Mouse (Mus musculus) neural tube, embryonic 13.5 days (tissue): ENCODE measurements around the gene Cped1. TPM values are rescaled to one million over a fixed set of nuclear protein-coding genes. Genes with fewer than 3 reads are reported as not detected.

ENCODE experiments used
- ATAC-seq: fragments of 200-750 bp; cut with Nextera tagmentation; 2 replicates; pipeline ENCODE4 v1.8.0; 2017; ENCODE audit warnings: low read depth, mild to moderate bottlenecking, moderate TSS enrichment, moderate library complexity
- H3K27ac ChIP-seq: fragments of 300-500 bp; sonication (generic); replicated peaks from 2 replicates; pipeline ENCODE4 v1.5.1; 2015; ENCODE audit warnings: moderate library complexity, mild to moderate bottlenecking, inconsistent platforms
- H3K27me3 ChIP-seq: fragments of 300-500 bp; sonication (generic); 2 replicates; pipeline ENCODE4 v1.6.1; 2015; ENCODE audit warnings: mild to moderate bottlenecking, inconsistent platforms
- H3K36me3 ChIP-seq: fragments of 300-500 bp; sonication (generic); 2 replicates; pipeline ENCODE4 v1.6.1; 2015; ENCODE audit warnings: mild to moderate bottlenecking, inconsistent platforms
- H3K4me1 ChIP-seq: fragments of 300-500 bp; sonication (generic); replicated peaks from 2 replicates; pipeline ENCODE4 v1.6.1; 2015; ENCODE audit warnings: inconsistent platforms
- H3K4me2 ChIP-seq: fragments of 300-500 bp; sonication (generic); 2 replicates; pipeline ENCODE4 v1.6.1; 2015; ENCODE audit warnings: inconsistent platforms, mild to moderate bottlenecking, moderate library complexity
- H3K4me3 ChIP-seq: fragments of 300-500 bp; sonication (generic); 2 replicates; pipeline ENCODE4 v1.5.1; 2015; ENCODE audit warnings: mild to moderate bottlenecking, inconsistent platforms
- H3K9ac ChIP-seq: fragments of 300-500 bp; sonication (generic); 2 replicates; pipeline ENCODE4 v1.6.1; 2015; ENCODE audit warnings: moderate library complexity, mild to moderate bottlenecking, inconsistent platforms
- H3K9me3 ChIP-seq: fragments of 300-500 bp; sonication (generic); 2 replicates; pipeline ENCODE4 v1.6.1; 2016; ENCODE audit warnings: inconsistent platforms
- WGBS: fragments of 180-500 bp; shearing (Covaris S2); methylation state at CpG from one replicate; pipeline ENCODE4 v1.1.7; 2015; 5-methylcytosine and 5-hydroxymethylcytosine counted together
- polyA plus RNA-seq: library from polyadenylated mRNA; unstranded; fragments of >200 nt; fragmentation: Nextera tagmentation; extraction: Ambion mirVana; gene quantifications from 2 replicates; pipeline ENCODE4 v1.2.1, GENCODE M21; 2015

Cped1 gene
- polyA plus RNA-seq, 1 experiment from 2014 or later: 3.6 TPM

DNA sequence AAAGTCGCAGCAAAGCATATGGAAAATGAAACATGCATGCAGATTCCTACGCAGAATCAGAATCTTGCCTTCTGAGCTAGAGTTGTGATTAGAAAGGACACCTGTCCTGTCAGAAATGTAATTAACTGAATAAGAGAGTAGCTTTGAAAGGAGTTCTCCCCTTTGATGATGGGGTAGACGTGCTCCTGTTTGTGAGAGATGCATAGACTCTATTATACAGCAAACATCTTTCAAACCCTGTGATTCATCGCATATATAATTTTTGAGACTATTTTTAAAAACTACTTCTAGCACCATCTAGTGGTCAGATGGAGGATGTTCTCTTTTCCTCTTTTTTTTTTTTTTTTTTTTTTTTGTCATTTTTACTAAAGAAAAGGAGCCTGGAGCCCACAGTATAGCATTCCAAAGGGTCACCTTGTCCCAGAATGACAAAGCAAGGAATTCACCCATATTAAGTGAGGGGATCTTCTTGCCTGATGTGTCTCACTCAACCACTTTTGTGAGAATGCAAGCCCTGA, 85.7 kb downstream of the Cped1 start:
- 43% methylated on average over 4 of the region's 4 CpGs for WGBS
- H3K27ac ChIP-seq: no peak overlapping the region
- H3K4me1 ChIP-seq: no peaks in the 10 kb centered on the region
- no peak overlapping the region for H3K4me3 ChIP-seq
- H3K4me2 ChIP-seq: 0 out of 2 replicates have a peak overlapping the region, but pooled peaks have one; percentile 15
- no peaks in the 10 kb centered on the region for H3K36me3 ChIP-seq
- ATAC-seq: no peak; the same call in 1 of the 2 replicates
- no peak overlapping the region for H3K9ac ChIP-seq
- no peaks in the 10 kb centered on the region for H3K9me3 ChIP-seq
- H3K27me3 ChIP-seq: no peaks in the 10 kb centered on the region

DNA sequence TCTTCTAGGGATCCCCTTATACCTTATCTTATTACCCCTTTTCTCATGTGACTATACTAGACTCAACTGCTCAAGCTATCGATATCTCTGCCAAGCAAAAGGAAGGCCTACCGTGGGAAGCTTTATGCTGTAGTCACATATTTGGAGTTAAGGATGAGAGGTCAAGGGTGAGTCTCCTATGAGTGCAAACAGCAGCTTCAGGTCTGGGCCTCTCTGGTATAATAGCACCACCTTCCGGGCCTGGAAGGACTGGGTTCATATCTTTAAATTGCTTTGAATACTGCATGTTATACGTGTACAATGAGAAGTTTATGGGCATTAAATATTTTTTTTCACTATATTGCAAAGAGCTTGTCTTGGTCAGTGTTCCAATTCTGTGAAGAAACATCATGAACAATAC, 87.0 kb downstream of the Cped1 start:
- 77% methylated on average over 4 of the region's 4 CpGs for WGBS
- Histone ChIP-seq H3K27me3 (no peaks in the 10 kb centered on the region), H3K36me3 (no peaks in the 10 kb centered on the region), H3K9ac (no peak overlapping the region), H3K9me3 (no peaks in the 10 kb centered on the region), H3K4me1 (no peaks in the 10 kb centered on the region), H3K4me3 (no peak overlapping the region), H3K27ac (no peak overlapping the region), H3K4me2 (no peak overlapping the region)
- ATAC-seq: no peak

- no peak for ATAC-seq
- no peaks in the 10 kb centered on the region for H3K27me3 ChIP-seq
- H3K36me3 ChIP-seq: no peaks in the 10 kb centered on the region
- H3K4me1 ChIP-seq: no peaks in the 10 kb centered on the region
- 87% methylated on average over 5 of the region's 5 CpGs for WGBS
- H3K27ac ChIP-seq: no peak overlapping the region
- H3K4me3 ChIP-seq: no peak overlapping the region
- H3K9me3 ChIP-seq: no peaks in the 10 kb centered on the region
- H3K9ac ChIP-seq: no peak overlapping the region
- H3K4me2 ChIP-seq: no peak overlapping the region
These were observed 88.7 kb downstream of the Cped1 start for GRCm38 (mm10) chr6:22074232-22075083.

GRCm38 (mm10) chr6:22078686-22079264, 93.1 kb downstream of the Cped1 start:
- no peak for ATAC-seq
- 73% methylated on average over 7 of the region's 7 CpGs for WGBS
- Histone ChIP-seq H3K4me3 (no peak overlapping the region), H3K9me3 (no peaks in the 10 kb centered on the region), H3K4me1 (no peaks in the 10 kb centered on the region), H3K9ac (no peak overlapping the region), H3K27ac (no peak overlapping the region), H3K36me3 (no peaks in the 10 kb centered on the region), H3K27me3 (no peaks in the 10 kb centered on the region), H3K4me2 (no peak overlapping the region)

DNA sequence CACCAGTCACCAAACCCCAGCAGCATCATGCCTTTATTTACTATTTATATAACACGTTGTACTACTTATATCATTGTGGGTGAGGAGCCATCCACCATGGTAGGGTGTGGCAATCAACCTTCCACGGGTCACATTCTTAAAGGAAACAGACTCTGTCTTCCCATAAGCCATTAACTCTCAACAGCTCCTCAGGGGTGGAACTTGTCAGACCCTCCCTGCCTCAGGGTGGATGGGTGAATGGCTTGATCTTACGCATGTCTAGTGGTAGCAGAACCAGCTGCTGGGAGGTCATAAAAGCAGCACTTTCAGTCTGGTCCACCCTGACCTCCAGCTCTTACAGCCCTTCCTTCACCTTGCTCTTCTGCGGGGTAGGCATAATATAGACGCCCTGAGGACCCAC, 100.3 kb downstream of the Cped1 start:
- Histone ChIP-seq H3K9ac (no peak overlapping the region), H3K4me1 (no peaks in the 10 kb centered on the region), H3K4me2 (no peak overlapping the region), H3K27ac (no peak overlapping the region), H3K27me3 (no peaks in the 10 kb centered on the region), H3K4me3 (no peak overlapping the region), H3K9me3 (no peaks in the 10 kb centered on the region), H3K36me3 (no peaks in the 10 kb centered on the region)
- no peak for ATAC-seq
- WGBS: 81% methylated on average over 5 of the region's 5 CpGs

DNA sequence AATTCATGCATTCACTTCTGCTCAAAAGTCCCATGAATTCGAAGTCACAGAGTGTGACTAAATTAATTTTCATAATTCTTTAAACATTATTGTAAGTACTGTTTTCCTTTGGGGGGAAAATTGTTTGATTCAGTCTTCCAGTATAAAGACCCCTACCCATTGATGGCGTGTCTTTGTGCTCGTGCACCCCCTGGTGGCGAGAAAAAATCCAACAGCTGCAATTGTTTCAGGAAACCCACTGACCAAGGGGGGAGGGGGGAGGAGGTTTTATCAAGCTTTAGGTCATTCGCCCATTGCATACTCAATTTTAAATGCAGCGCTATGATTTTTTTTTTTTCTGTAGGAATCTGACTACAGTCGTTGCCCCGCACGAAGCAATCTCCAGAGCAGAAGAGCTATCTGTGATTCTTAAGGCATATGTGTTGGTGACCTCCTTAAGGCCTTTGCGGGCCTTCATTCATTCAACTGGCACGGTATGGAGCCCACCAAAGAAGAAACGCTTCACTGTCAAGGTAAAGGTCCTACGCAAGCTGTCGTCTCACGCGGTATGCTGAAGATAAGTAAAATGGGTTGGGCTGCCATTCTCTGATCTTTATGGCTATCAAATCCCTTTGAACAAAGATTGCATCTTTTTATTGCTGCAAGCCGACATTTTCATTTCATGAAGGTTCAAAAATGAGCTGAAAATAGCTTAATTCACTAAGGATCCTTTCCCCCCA, 102.8 kb downstream of the Cped1 start:
- Histone ChIP-seq H3K36me3 (no peaks in the 10 kb centered on the region), H3K4me3 (no peak overlapping the region), H3K4me2 (no peak overlapping the region), H3K9ac (no peak overlapping the region), H3K9me3 (no peaks in the 10 kb centered on the region), H3K4me1 (no peaks in the 10 kb centered on the region), H3K27ac (no peak overlapping the region), H3K27me3 (no peaks in the 10 kb centered on the region)
- ATAC-seq: no peak
- WGBS: 57% methylated on average over 17 of the region's 17 CpGs

DNA sequence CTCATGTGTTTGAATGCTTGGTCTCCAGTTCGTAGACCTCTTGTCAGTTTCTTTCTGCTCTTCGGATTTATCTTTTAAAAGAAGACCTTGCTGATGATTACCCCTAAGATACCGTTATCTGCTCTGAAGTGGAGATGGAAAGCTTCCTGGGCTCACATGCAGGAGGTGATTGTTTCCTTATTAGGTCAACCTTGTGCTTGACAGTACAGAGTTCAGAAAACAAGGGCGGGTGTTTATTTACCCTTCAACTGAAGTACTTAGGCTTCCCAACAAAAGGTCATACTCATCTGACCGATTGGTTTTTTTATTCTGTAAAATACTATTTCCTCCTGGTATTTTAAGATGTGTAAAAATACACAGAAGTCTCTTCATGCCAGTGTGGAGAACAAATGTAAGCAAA, 106.1 kb downstream of the Cped1 start:
- H3K4me3 ChIP-seq: no peak overlapping the region
- H3K4me1 ChIP-seq: no peaks in the 10 kb centered on the region
- H3K36me3 ChIP-seq: no peaks in the 10 kb centered on the region
- H3K9me3 ChIP-seq: no peaks in the 10 kb centered on the region
- H3K4me2 ChIP-seq: no peak overlapping the region
- H3K27me3 ChIP-seq: no peaks in the 10 kb centered on the region
- H3K9ac ChIP-seq: no peak overlapping the region
- no peak overlapping the region for H3K27ac ChIP-seq
- WGBS: 87% methylated on average over 5 of the region's 5 CpGs
- ATAC-seq: no peak

DNA sequence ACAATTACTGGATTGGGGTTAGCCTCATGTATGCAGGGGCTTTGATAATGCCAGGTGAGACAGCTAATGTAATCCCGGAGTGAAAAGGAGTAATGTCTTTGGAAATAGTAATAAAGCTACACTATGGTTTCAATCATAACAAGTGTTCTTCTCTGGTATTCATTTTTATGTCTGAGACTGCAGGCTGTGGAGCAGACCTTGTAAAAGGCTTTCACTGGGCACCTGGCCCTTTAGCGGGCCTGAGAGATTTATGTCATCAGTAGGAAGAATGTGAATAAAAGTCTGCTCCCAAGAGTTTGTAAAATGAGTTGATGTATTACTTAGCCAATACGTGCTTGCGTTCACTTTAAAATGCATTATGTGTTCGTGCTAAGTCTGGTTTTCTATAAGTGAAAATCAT, 108.1 kb downstream of the Cped1 start:
- Histone ChIP-seq H3K4me3 (no peak overlapping the region), H3K27ac (no peak overlapping the region), H3K4me2 (no peak overlapping the region), H3K9ac (no peak overlapping the region), H3K27me3 (no peaks in the 10 kb centered on the region), H3K9me3 (no peaks in the 10 kb centered on the region), H3K36me3 (no peaks in the 10 kb centered on the region), H3K4me1 (no peaks in the 10 kb centered on the region)
- no peak for ATAC-seq
- WGBS: 69% methylated on average over 5 of the region's 5 CpGs

DNA sequence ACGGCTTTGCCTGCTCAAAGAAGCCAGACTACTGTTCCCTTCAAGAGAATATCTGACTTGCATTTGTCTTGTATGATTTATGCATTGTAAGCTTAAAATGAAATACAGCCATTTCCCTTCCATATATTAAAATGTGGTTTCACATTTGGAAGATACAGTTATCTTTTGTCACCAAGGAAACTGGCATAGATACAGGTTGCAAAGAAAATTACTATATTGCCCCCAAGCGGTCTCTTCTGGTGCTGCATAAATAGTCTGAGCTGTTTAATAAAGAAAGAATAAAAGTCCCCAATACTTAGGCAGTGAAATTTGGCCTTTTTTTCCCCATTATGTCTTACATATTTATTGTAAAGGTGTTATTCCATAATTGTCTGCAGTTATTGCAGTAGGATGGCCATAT, 112.0 kb downstream of the Cped1 start:
- no peak for ATAC-seq
- Histone ChIP-seq H3K9me3 (no peaks in the 10 kb centered on the region), H3K4me1 (no peaks in the 10 kb centered on the region), H3K36me3 (no peaks in the 10 kb centered on the region), H3K4me3 (no peak overlapping the region), H3K9ac (no peak overlapping the region), H3K27ac (no peak overlapping the region), H3K27me3 (no peaks in the 10 kb centered on the region), H3K4me2 (no peak overlapping the region)
- WGBS: 42% methylated on average over 2 of the region's 2 CpGs

DNA sequence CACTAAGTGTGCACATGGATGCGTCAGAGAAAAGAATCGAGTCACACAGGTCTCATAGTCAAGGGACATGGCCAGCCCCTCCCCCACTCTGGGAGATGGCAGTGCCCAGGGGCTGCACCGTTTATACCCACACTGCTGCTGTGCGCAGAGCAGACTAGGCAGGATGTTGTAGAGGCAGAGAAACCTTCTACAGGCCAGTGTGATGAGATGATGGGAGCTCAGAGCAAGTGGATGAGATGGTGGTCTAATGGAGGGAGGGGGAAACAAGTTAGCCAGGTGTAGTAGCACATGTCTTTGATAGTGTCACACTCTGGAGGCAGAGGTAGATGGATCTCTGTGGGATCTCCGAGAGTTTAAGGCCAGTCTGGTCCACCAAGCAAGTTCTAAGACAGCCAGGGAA, 114.1 kb downstream of the Cped1 start:
- WGBS: 79% methylated on average over 5 of the region's 5 CpGs
- Histone ChIP-seq H3K4me2 (no peak overlapping the region), H3K4me3 (no peak overlapping the region), H3K9ac (no peak overlapping the region), H3K4me1 (no peaks in the 10 kb centered on the region), H3K27me3 (no peaks in the 10 kb centered on the region), H3K27ac (no peak overlapping the region), H3K36me3 (no peaks in the 10 kb centered on the region), H3K9me3 (no peaks in the 10 kb centered on the region)
- no peak for ATAC-seq

- no peaks in the 10 kb centered on the region for H3K36me3 ChIP-seq
- ATAC-seq: no peak
- H3K27ac ChIP-seq: no peak overlapping the region
- no peaks in the 10 kb centered on the region for H3K27me3 ChIP-seq
- H3K4me3 ChIP-seq: no peak overlapping the region
- WGBS: 68% methylated on average over 3 of the region's 3 CpGs
- no peak overlapping the region for H3K4me2 ChIP-seq
- no peak overlapping the region for H3K9ac ChIP-seq
- H3K9me3 ChIP-seq: no peaks in the 10 kb centered on the region
- H3K4me1 ChIP-seq: no peaks in the 10 kb centered on the region
These were observed 116.2 kb downstream of the Cped1 start for GRCm38 (mm10) chr6:22101939-22102338.

DNA sequence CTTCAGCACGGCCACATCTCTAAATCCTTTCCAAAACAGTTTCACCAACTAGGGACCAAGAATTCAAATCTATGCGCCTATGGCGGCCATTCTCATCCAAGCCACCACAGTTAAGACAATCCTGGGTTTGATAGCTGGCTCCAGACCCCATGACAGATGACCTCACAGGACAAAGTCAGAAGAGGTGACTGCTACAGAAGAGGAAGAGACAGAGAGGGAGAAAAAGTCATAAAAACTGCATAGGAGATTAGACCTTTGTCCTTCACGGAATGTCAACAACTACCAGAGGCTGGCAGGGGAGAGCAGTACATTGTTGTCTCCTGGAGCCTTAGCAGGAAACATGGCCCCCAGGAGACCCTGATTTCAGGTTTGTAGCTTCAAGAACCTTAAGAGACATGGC, 117.0 kb downstream of the Cped1 start:
- Histone ChIP-seq H3K36me3 (no peaks in the 10 kb centered on the region), H3K27ac (no peak overlapping the region), H3K27me3 (no peaks in the 10 kb centered on the region), H3K4me1 (no peaks in the 10 kb centered on the region), H3K9me3 (no peaks in the 10 kb centered on the region), H3K4me2 (no peak overlapping the region), H3K9ac (no peak overlapping the region), H3K4me3 (no peak overlapping the region)
- 82% methylated on average over 4 of the region's 4 CpGs for WGBS
- ATAC-seq: no peak
